Mouse (Mus musculus): Measurements from ENCODE around the gene Trpm3. TPM values are rescaled to one million over a fixed set of nuclear protein-coding genes. Genes with fewer than 3 reads are reported as not detected.

Gene Trpm3
- total RNA-seq, 1 experiment from 2014 or later, result not detected

DNA sequence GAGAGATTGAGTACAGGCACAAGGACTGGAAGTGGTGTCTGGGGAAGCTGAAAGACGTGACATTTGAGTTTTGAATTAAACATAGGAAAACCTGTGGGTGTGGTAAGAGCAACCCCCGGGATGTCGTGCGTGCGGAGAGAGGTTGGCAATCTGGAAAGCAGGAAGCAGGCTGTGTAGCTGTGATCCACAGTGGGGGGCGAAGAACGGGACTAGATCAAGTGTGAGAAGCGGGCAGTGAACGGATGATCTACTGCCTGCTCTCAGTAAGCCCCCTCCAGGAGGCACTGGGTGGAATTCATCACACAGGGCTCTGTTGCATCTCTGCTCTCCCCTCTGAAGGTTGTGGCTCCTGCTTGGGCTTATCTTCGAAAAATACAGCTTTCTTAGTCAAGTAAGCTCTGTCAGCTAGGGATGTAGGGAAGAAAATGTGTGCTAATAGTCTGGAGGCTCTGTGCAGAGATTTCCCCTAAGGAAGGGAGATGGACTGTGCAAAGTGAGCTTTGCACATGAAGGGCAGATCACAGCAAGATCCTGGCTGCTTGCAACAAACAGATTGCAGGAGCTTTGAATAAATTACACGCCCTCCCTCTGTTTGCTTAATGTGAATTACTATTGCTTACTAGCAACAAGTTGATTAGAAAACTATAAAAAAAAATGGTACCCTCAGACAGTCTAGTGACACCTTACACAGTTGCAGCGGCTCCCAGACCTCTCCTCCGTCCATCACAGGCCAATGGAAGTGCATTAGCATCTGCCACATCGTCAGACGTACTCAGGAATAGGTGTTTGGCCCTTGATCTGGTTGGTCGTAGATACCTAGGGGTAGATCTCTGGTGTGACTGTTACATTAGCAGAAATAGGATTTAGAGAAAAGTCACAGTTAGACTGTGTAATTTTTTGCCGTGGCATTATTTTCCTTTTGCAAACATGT is 164.4 kb downstream of the Trpm3 start:
- no peak for ATAC-seq (replicated peaks; ENCODE audit: insufficient number of reproducible peaks, low FRiP score, low TSS enrichment, poor library complexity, severe bottlenecking)

DNA sequence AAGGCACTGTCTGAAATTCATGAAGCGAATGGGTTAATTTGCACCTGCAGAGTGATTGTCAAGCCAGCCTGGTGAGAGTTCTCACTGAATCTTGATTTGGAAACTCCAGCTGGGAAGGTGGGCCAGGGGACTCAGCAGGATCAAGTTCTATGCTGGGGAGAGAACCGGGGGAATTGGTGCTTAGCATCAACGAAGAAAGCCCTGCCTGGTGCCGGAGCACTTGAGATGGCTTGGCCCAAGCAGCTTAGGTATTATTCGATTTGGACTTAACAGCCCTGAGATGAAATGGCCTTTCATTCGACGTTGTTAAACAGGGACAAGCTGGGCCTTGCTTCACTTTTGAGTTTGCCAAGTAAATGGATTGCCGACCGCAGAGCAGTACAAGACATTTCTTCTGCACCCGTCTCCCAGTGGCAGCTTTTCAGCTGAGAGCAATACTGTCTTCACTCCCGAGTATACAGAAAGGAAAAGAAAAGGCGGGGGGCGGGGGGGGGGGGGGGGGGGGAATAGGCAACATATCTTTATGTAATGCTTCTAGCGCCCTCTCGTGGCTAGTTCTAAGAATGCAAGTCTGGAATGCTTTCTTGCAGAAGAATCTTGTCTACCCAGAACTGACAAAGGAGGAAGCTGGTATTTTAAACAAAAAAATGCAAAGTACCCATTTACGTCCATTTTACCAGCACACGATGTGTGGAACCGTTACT is 165.3 kb downstream of the Trpm3 start:
- no peak for ATAC-seq (replicated peaks; ENCODE audit: insufficient number of reproducible peaks, low FRiP score, low TSS enrichment, poor library complexity, severe bottlenecking)

DNA sequence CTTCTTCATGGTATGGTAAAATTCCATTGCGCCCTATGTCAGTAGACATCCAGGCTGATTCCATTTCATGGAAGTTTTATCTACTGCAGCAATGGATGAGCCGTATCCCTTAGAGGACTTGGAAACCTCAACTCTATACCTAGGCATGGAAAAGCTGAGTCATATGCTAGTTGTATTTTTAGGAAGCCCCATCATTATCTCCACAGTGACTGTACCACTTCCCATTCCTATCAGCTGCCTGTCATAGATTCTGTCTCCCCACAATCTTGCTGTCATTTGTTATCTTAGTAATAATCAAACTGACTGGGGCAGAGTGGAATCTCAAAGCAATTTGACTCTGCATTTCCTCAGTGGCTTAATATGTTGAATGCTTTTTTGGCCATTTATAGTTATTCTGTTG is 169.2 kb downstream of the Trpm3 start:
- ATAC-seq (replicated peaks; ENCODE audit: insufficient number of reproducible peaks, low FRiP score, low TSS enrichment, poor library complexity, severe bottlenecking), result no peak

DNA sequence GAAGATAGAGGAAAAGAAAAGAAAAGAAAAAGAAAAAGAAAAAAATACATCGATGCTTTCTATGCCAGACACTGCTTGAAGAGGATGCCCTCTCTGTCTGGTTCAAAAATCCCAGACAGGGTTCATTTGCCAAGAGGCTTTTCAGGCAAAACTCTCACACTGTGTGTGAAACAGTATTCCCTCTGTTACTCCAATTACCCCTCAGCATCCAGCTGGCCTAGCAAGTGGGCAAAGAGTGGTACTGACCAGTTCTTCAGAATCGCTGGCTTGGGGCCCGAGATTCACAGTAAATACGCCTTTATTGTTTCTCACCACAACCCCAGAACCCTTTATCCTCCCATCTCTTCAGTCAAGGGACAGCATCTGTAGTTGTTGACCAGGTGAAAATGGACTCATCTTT is 178.5 kb downstream of the Trpm3 start:
- no peak for ATAC-seq (replicated peaks; ENCODE audit: insufficient number of reproducible peaks, low FRiP score, low TSS enrichment, poor library complexity, severe bottlenecking)

DNA sequence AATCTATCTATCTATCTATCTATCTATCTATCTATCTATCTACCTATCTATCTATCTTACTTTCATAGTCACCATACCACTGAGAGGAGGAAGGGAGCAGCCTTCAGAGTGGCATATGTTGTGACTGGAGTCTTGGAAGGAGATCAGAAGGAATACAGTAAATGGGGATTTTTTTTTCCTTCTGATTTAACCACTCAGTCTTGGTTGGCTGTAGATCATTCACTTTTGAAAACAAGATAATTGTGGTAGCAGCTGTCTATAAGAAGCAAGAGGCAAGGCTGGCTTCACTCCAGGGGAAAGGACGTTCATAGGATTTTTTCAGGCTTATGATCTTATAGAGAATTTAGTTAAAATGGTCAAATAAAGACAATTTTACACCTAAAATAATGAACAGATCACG is 188.0 kb downstream of the Trpm3 start:
- no peak for ATAC-seq (replicated peaks; ENCODE audit: insufficient number of reproducible peaks, low FRiP score, low TSS enrichment, poor library complexity, severe bottlenecking)

DNA sequence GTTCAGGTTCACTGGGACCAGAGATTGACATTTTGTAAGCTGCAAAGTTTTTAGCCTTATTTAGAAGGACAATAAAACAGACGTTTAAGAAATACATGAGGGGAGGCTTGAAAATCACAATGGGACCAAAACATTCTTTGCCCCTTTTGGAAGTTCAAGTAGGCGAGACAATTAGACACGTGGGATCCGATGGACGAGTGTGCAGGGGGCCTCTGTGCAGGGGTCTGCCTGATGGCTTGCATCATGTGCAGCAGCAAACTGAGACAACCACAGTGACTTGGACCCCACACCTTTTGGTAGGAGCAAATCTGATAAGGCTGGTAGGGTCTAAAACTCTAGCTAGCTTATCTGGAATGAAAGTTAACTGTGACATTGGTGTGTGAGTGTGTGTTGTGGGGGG is 188.4 kb downstream of the Trpm3 start:
- ATAC-seq (replicated peaks; ENCODE audit: insufficient number of reproducible peaks, low FRiP score, low TSS enrichment, poor library complexity, severe bottlenecking), result no peak

DNA sequence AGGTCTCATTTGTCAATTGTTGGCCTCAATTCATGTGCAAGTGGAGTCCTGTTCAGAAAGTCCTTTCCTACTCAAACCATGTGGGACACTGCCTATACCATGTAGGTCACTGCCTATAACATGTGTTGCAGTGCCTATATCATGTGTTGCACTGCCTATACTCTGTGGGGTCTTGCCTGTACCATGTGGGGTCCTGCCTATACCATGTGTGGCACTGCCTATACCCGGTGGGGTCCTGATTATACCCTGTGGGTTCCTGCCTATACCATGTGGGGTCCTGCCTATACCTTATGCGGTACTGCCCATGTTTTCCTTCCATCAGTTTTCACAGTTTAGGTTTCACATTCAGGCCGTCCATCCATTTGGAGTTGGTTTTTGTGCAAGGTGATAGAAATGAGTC is 197.4 kb downstream of the Trpm3 start:
- no peak for ATAC-seq (replicated peaks; ENCODE audit: insufficient number of reproducible peaks, low FRiP score, low TSS enrichment, poor library complexity, severe bottlenecking)

DNA sequence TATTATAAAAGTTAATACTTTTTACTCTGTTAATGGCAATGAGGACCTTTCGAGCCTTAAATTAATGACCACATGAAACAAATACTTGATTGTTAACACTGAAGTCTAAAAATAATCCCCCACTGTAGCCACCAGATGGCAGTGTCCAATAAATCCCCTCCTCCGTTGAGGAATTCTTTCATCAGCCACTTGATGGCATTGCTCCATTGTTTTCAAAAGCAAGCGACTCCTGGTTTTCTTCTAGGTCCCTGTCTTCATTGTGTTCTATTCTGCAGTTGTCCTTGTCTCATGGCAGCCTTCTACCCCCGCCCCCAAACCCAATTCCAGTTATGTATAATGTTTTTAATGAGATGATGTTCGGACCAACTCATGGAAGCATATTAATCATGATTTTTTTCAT is 198.6 kb downstream of the Trpm3 start:
- ATAC-seq (replicated peaks; ENCODE audit: insufficient number of reproducible peaks, low FRiP score, low TSS enrichment, poor library complexity, severe bottlenecking), result no peak

DNA sequence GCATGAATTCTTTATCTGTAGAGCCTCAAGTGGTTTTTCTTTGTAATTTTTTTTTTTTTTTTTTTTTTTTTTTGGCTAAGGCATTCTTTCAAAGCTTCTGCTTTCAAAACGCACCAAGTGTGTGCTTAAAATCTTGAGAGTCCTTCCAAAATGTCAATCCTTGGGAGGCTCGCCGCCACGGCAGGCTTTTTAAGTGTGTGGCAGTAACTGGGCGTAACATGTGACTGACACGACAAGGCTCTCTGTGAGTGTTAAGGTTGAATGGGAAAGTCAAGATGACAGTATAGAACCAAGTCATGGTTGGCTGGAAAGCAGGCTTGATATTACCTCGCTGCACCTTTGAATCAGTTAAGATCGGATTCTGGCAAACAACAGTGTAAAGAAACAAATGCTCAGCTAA is 200.1 kb downstream of the Trpm3 start:
- ATAC-seq (replicated peaks; ENCODE audit: insufficient number of reproducible peaks, low FRiP score, low TSS enrichment, poor library complexity, severe bottlenecking), result no peak

DNA sequence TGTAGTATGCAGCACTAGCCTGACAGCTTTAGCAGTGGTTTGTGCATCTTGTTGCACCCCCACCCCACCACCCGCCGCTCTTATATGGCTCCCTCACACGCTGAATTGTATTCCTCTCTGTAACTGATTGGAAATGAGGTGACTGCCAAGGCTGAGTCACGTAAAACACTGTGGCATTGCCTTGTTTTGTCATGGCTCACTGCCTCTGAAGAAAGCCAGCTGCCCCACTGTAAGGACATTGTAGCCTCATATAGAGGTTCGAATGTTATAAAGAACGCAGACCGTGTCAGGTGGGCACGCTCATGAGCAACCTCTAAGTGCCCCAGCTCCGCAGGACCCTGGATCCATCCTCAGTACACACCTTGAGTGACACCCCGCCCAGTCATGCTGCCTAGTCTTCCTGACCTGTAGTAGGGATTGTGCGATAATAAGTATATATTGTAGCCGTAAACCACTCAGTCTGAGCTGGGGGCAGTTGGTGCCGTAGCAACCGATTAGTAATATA is 215.2 kb downstream of the Trpm3 start:
- ATAC-seq (replicated peaks; ENCODE audit: insufficient number of reproducible peaks, low FRiP score, low TSS enrichment, poor library complexity, severe bottlenecking), result no peak

DNA sequence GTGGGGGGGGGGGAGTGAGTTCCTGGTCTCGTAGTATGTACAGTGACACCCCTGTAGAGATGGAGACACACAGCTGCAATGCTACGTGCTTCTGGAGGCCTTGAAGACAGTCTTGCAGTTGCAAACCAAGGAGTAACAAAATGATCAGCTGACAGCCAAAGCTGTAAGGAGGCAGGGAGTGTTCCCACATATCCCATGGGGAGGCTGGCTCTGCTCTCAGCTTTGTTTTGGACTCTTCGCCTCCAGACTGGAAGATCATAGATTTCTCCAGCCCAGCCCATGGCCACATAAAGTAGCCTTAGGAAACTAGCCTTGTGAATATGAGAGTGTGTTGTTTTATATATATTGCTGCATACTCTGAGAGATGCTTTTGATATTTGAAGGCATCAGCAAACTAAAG is 248.0 kb downstream of the Trpm3 start:
- ATAC-seq (replicated peaks; ENCODE audit: insufficient number of reproducible peaks, low FRiP score, low TSS enrichment, poor library complexity, severe bottlenecking), result no peak

DNA sequence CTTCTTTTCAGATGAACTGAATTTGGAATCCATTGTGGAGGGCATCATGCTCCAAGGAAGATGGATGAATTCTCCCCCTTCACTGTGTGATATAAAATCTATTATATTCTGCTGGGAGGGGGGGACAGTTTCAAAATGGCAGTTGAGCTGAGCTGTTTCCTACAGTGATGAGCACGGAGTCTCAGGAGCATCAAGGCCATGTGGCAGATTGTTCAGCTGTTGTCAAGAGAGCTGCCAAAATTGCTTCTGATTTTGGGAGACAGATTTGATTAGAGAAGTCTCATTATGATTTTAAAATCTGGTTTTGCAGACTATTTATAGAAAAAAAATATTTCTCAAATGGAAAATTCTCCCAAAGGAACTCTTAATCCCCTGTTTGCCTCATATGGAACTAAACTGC is 255.9 kb downstream of the Trpm3 start:
- no peak for ATAC-seq (replicated peaks; ENCODE audit: insufficient number of reproducible peaks, low FRiP score, low TSS enrichment, poor library complexity, severe bottlenecking)

DNA sequence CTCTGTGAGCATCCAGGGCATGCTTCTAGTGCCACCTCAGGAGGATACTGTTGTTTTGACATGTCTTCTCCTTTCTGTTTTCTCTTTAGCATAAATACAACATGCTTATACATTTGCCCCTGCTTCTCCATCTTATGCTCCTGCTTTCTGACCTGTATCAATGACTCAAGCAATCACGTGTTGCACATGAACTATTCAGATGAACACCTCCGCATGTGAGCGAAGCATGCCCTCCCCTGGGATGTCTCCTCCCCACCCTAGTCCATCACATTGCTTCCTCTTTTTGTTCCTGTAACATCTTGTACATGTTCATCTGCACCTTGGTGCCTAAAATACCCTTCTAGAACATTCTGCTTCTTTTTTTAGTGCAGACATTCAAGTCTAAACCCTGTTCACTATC is 265.2 kb downstream of the Trpm3 start:
- no peak for ATAC-seq (replicated peaks; ENCODE audit: insufficient number of reproducible peaks, low FRiP score, low TSS enrichment, poor library complexity, severe bottlenecking)

DNA sequence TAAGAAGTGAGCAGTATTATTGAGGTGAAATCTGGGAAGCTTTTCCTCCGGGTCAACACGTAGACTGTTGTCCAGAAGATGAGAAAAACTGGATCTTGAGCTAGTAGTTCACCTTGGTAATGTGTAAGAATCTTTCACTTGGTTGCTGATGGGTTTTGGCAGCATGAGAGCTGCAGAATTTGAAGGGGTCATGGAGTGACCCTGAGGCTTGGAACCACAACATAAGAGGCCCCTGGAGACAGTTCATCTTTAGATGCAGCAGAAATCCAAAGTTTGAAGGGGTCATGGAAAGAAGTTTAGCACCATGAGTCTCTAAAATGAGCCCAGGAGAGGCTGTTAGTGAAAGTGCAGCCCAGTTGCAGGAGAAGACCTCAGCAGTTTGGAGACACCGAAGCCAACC is 279.4 kb downstream of the Trpm3 start:
- no peak for ATAC-seq (replicated peaks; ENCODE audit: insufficient number of reproducible peaks, low FRiP score, low TSS enrichment, poor library complexity, severe bottlenecking)

DNA sequence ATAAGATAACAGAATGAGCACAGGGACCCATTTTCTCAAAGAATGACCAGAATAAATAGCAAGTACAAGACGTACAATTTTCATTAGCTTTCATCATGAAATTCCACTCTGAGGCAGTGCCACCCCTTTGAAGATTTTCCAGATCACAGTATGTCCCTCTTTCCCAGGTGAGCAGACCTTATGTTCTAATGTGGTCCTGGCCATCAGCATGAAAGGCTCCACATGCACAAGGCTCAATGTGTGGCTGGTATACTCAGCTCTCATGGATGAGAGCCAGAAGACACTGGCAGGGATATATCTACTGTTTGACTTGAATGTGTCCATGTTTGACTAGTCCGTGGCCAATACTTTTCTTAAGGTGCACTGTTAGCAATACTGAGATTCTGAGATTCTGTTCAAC is 298.4 kb downstream of the Trpm3 start:
- no peak for ATAC-seq (replicated peaks; ENCODE audit: insufficient number of reproducible peaks, low FRiP score, low TSS enrichment, poor library complexity, severe bottlenecking)

DNA sequence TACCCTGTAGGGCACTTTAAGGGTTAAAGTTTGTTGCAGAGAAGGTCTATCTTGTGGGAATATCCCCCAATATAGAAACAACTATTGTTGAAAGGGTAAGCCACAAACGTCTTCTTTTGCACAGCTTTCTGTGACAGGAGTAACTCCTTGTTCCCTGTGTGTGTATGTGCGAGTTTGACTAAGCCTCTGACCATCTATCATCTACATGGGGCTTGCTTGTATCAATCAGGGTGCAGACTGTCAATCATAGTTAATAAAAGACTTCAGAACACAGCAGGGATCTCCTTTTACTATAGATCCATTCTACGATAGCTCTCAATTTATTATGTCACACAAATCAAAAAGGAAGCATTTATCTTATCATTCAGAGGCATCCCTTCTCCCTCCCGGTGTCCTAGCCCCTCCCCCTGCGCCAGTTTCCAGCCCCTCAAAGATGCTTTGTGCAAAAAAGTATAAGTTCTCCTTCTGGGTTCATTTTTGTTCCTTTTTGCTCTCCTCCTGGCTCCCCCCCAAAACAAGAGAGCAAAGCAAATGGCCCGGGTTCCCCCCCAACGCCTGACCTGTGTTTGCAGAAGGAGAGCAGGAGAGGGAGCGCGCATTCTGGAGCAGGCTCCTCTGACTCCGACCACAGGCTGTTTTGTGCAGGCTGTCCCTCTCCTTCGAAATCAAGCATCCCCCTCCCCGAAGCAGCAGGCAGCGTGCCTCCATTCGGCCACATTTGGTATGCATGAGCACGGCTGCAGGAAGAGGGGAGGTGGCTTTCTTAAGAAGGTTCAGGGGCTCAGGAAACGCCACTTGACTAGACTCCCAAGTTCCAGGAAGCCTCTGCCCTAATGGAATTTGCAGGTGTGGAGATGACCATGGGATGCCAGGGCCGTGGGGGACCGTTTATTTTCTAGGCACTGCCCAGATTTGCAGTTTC is 308.8 kb downstream of the Trpm3 start:
- ATAC-seq (replicated peaks; ENCODE audit: insufficient number of reproducible peaks, low FRiP score, low TSS enrichment, poor library complexity, severe bottlenecking), result no peak

DNA sequence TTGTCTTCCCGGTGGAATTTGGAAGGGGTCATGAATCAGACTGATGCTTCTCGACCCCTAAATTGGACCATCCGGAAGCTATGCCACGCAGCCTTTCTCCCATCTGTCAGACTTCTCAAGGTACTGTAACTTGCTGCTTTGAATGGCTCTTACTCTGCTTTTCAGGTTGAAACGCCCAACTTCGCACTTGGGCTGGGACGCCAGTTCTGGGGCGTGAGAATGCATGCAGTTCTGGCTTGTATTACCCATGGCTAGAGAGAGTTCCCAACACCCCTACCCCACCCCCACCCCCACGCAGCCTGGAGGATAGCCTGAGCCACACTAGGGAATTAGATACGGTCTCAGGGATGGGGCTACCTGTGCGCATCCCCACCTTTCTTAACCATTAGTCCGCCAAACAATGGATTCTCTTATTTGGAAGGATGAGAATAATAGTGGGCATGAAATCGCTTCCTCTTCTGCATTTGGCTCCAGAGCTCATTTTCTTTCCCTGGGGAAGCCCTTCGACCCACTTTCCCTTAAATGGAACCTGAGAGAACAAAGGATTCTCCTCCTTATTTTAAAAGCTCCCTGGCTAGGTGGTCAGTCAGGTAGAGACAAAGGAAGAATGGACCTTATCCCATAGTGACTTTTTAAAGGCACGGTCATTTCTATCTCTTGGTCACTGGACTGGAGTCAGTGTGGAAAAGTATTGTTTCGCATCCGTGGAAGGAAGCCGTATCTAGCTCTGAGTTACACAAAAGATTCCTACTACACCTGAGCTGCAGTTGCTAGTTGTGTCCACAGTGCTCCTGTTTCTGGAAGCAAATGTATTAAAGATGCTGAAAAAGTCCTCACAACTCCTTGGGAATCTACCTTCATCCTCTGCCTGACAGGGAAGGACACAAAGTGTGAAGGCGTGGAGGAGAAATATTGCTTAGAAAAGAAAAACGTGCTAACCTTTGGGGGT is 309.8 kb downstream of the Trpm3 start:
- ATAC-seq (replicated peaks; ENCODE audit: insufficient number of reproducible peaks, low FRiP score, low TSS enrichment, poor library complexity, severe bottlenecking), result no peak

DNA sequence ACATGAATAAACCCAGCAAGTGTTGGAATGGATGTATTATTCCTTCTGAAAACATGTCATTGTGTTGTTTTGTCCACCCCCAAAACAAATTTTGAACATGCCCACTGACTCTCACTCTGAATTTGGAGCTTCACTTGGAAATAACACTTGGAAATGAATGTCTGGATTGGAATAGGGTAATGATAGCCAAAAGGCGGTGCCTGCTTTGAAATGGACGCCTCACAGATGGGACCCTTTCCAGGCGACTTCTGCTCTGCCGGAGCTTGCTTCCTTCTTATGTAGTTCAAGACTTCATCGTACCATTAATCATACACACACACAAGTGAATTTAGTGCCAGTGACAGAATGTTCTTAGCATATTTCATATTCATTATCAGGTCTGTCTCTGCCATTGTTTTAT is 312.4 kb downstream of the Trpm3 start:
- ATAC-seq (replicated peaks; ENCODE audit: insufficient number of reproducible peaks, low FRiP score, low TSS enrichment, poor library complexity, severe bottlenecking), result no peak
